Mouse (Mus musculus) liver, embryonic 15.5 days (tissue): ENCODE data around the gene Hist2h3c2. TPM values are rescaled to one million over a fixed set of nuclear protein-coding genes. Genes with fewer than 3 reads are reported as not detected.
A peak's percentile ranks its signal among the peaks of the same experiment; 100 is the strongest.
"Not testable (repeated sequence)": the region's sequence is repeated elsewhere in the genome, so short reads cannot be mapped to it uniquely, and the experiment has no call there.

Source experiments
- ATAC-seq: fragments of 200-750 bp; cut with Nextera tagmentation; 2 replicates; pipeline ENCODE4 v1.8.0; 2017; ENCODE audit warnings: moderate number of reproducible peaks, mild to moderate bottlenecking, moderate library complexity; ENCODE audit not compliant: insufficient read depth
- H3K27ac ChIP-seq: fragments of 300-500 bp; sonication (generic); replicated peaks from 2 replicates; pipeline ENCODE4 v1.5.1; 2015; ENCODE audit warnings: mild to moderate bottlenecking, inconsistent platforms
- H3K27me3 ChIP-seq: fragments of 300-500 bp; sonication (generic); 2 replicates; pipeline ENCODE4 v1.6.1; 2015; ENCODE audit warnings: mild to moderate bottlenecking, inconsistent platforms
- H3K36me3 ChIP-seq: fragments of 300-500 bp; sonication (generic); replicated peaks from 2 replicates; pipeline ENCODE4 v1.6.1; 2015; ENCODE audit warnings: moderate library complexity, mild to moderate bottlenecking, inconsistent platforms
- H3K4me1 ChIP-seq: fragments of 300-500 bp; sonication (generic); replicated peaks from 2 replicates; pipeline ENCODE4 v1.6.1; 2015; ENCODE audit warnings: inconsistent platforms
- H3K4me2 ChIP-seq: fragments of 300-500 bp; sonication (generic); 2 replicates; pipeline ENCODE4 v1.6.1; 2015; ENCODE audit warnings: moderate library complexity, mild to moderate bottlenecking, inconsistent platforms
- H3K4me3 ChIP-seq: fragments of 300-500 bp; sonication (generic); replicated peaks from 2 replicates; pipeline ENCODE4 v1.5.1; 2015; ENCODE audit warnings: mild to moderate bottlenecking, inconsistent platforms
- H3K9ac ChIP-seq: fragments of 300-500 bp; sonication (generic); 2 replicates; pipeline ENCODE4 v1.6.1; 2015; ENCODE audit warnings: moderate library complexity, mild to moderate bottlenecking, inconsistent platforms
- H3K9me3 ChIP-seq: fragments of 300-500 bp; sonication (generic); replicated peaks from 2 replicates; pipeline ENCODE4 v1.6.1; 2016; ENCODE audit warnings: inconsistent platforms
- WGBS: fragments of 180-500 bp; shearing (Covaris S2); methylation state at CpG from one replicate; pipeline ENCODE4 v1.1.7; 2015; ENCODE audit warnings: mixed read lengths; ENCODE audit not compliant: insufficient replicate concordance; 5-methylcytosine and 5-hydroxymethylcytosine counted together
- polyA plus RNA-seq: library from polyadenylated mRNA; unstranded; fragments of >200 nt; fragmentation: Nextera tagmentation; extraction: Ambion mirVana; gene quantifications from 2 replicates; pipeline ENCODE4 v1.2.1, GENCODE M21; 2015

Gene Hist2h3c2
- polyA plus RNA-seq, 1 experiment from 2014 or later: 13.6 TPM

GRCm38 (mm10) chr3:96230404-96230803 is 8.5 kb downstream of the Hist2h3c2 start:
- H3K4me2 ChIP-seq: no peak overlapping the region
- no peak overlapping the region for H3K4me3 ChIP-seq
- no peak for ATAC-seq
- WGBS: 24% methylated on average over 2 of the region's 2 CpGs
- H3K36me3 ChIP-seq: no peaks in the 10 kb centered on the region
- H3K27ac ChIP-seq: no peak overlapping the region
- no peaks in the 10 kb centered on the region for H3K27me3 ChIP-seq
- H3K9me3 ChIP-seq: no peaks in the 10 kb centered on the region
- H3K9ac ChIP-seq: no peak overlapping the region
- peaks cover 25% of the 10 kb centered on the region for H3K4me1 ChIP-seq

- Histone ChIP-seq H3K36me3 (no peaks in the 10 kb centered on the region), H3K4me1 (peaks cover 37% of the 10 kb centered on the region), H3K9me3 (no peaks in the 10 kb centered on the region), H3K4me2 (no peak overlapping the region), H3K27me3 (no peaks in the 10 kb centered on the region), H3K9ac (no peak overlapping the region), H3K4me3 (no peak overlapping the region), H3K27ac (no peak overlapping the region)
- ATAC-seq: no peak
- 64% methylated on average over 2 of the region's 2 CpGs for WGBS
These were observed 10.1 kb downstream of the Hist2h3c2 start for GRCm38 (mm10) chr3:96228828-96229227.

GRCm38 (mm10) chr3:96226695-96227648 is 12.0 kb downstream of the Hist2h3c2 start:
- WGBS: 59% methylated on average over 8 of the region's 8 CpGs
- no peak for ATAC-seq

GRCm38 (mm10) chr3:96225421-96225820 is 13.5 kb downstream of the Hist2h3c2 start:
- peak overlapping the region; percentile 88 for H3K4me2 ChIP-seq
- H3K9me3 ChIP-seq: no peaks in the 10 kb centered on the region
- H3K27me3 ChIP-seq: no peaks in the 10 kb centered on the region
- no peak for ATAC-seq
- H3K36me3 ChIP-seq: no peaks in the 10 kb centered on the region
- H3K4me3 ChIP-seq: peak overlapping the region; percentile 64
- H3K9ac ChIP-seq: peak overlapping the region; percentile 41
- WGBS: 53% methylated on average over 2 of the region's 2 CpGs
- peak overlapping the region; percentile 45 for H3K27ac ChIP-seq
- H3K4me1 ChIP-seq: peaks cover 50% of the 10 kb centered on the region

More at GRCm38 (mm10) chr3:96226695-96227648, 12.0 kb downstream of the Hist2h3c2 start:
- Histone ChIP-seq H3K36me3 (no peaks in the 10 kb centered on the region), H3K9me3 (no peaks in the 10 kb centered on the region), H3K27me3 (no peaks in the 10 kb centered on the region), H3K4me2 (no peak overlapping the region), H3K4me1 (peaks cover 54% of the 10 kb centered on the region), H3K4me3 (no peak overlapping the region), H3K27ac (no peak overlapping the region), H3K9ac (no peak overlapping the region)

- peak overlapping the region; percentile 84 for H3K9ac ChIP-seq
- H3K4me1 ChIP-seq: peaks cover 60% of the 10 kb centered on the region
- H3K27ac ChIP-seq: peak overlapping the region; percentile 100
- H3K27me3 ChIP-seq: no peaks in the 10 kb centered on the region
- no peaks in the 10 kb centered on the region for H3K9me3 ChIP-seq
- WGBS: 85% methylated on average over 4 of the region's 4 CpGs
- peak overlapping the region; percentile 64 for H3K4me3 ChIP-seq
- peak overlapping the region; percentile 88 for H3K4me2 ChIP-seq
- ATAC-seq: no peak
- H3K36me3 ChIP-seq: no peaks in the 10 kb centered on the region
These were observed 16.2 kb downstream of the Hist2h3c2 start for GRCm38 (mm10) chr3:96222774-96223173.

GRCm38 (mm10) chr3:96221640-96222038 is 17.3 kb downstream of the Hist2h3c2 start:
- Histone ChIP-seq H3K27ac (peak overlapping the region; percentile 100), H3K4me1 (peaks cover 59% of the 10 kb centered on the region), H3K36me3 (no peaks in the 10 kb centered on the region), H3K9me3 (no peaks in the 10 kb centered on the region), H3K9ac (peak overlapping the region; percentile 84), H3K4me3 (peak overlapping the region; percentile 64), H3K4me2 (peak overlapping the region; percentile 88), H3K27me3 (no peaks in the 10 kb centered on the region)
- no peak for ATAC-seq
- 15% methylated on average over 9 of the region's 9 CpGs for WGBS

GRCm38 (mm10) chr3:96220765-96221639 is 17.9 kb downstream of the Hist2h3c2 start, which contains the start of the genes Hist2h2ac and Hist2h2be:
Gene Hist2h2ac, minus strand, starts transcription at chr3:96220880.
Gene Hist2h2be, plus strand, starts transcription at chr3:96221119.
- Histone ChIP-seq H3K9ac (peak within 1 kb of the TSS; percentile 84), H3K4me2 (peak within 1 kb of the TSS; percentile 88), H3K36me3 (no peaks in the 10 kb centered on the region), H3K4me1 (peaks cover 53% of the 10 kb centered on the region), H3K4me3 (peak within 1 kb of the TSS; percentile 64), H3K27me3 (no peaks in the 10 kb centered on the region), H3K27ac (peak within 1 kb of the TSS; percentile 100), H3K9me3 (no peaks in the 10 kb centered on the region)
- WGBS: under 1% methylated on average over 43 of the region's 43 CpGs
- peak; percentile 90 for ATAC-seq

GRCm38 (mm10) chr3:96220131-96220764 is 18.7 kb downstream of the Hist2h3c2 start:
- not testable (repeated sequence) for H3K36me3 ChIP-seq, H3K27me3 ChIP-seq, H3K9me3 ChIP-seq
- peak overlapping the region; percentile 84 for H3K9ac ChIP-seq
- peak overlapping the region; percentile 64 for H3K4me3 ChIP-seq
- WGBS: under 1% methylated on average over 43 of the region's 47 CpGs
- H3K4me2 ChIP-seq: peak overlapping the region; percentile 88
- peaks cover 49% of the 10 kb centered on the region for H3K4me1 ChIP-seq
- ATAC-seq: peak; percentile 11; the same call in 1 of the 2 replicates
- H3K27ac ChIP-seq: peak overlapping the region; percentile 100

GRCm38 (mm10) chr3:96219661-96220130 is 19.2 kb downstream of the Hist2h3c2 start, which contains the start of the genes Bola1 and Hist2h2ab:
Gene Bola1, minus strand, starts transcription at chr3:96219709.
Gene Hist2h2ab, plus strand, starts transcription at chr3:96219865.
- under 1% methylated on average over 37 of the region's 37 CpGs for WGBS
- peaks cover 45% of the 10 kb centered on the region for H3K4me1 ChIP-seq
- H3K4me3 ChIP-seq: peak within 1 kb of the TSS; percentile 64

GRCm38 (mm10) chr3:96219191-96219641 is 19.7 kb downstream of the Hist2h3c2 start:
- peak overlapping the region; percentile 100 for H3K27ac ChIP-seq
- peaks cover 43% of the 10 kb centered on the region for H3K4me1 ChIP-seq
- H3K4me2 ChIP-seq: peak overlapping the region; percentile 88
- WGBS: under 1% methylated on average over 12 of the region's 12 CpGs
- H3K9ac ChIP-seq: peak overlapping the region; percentile 84
- ATAC-seq: no peak
- no peaks in the 10 kb centered on the region for H3K9me3 ChIP-seq
- H3K36me3 ChIP-seq: no peaks in the 10 kb centered on the region
- peak overlapping the region; percentile 64 for H3K4me3 ChIP-seq
- H3K27me3 ChIP-seq: no peaks in the 10 kb centered on the region; the same call in 1 of the 2 replicates

More at GRCm38 (mm10) chr3:96219661-96220130, 19.2 kb downstream of the Hist2h3c2 start, which contains the start of the genes Bola1 and Hist2h2ab:
- H3K27me3 ChIP-seq: no peaks in the 10 kb centered on the region; the same call in 1 of the 2 replicates
- peak within 1 kb of the TSS; percentile 84 for H3K9ac ChIP-seq
- H3K27ac ChIP-seq: peak within 1 kb of the TSS; percentile 100
- H3K4me2 ChIP-seq: peak within 1 kb of the TSS; percentile 88
- H3K36me3 ChIP-seq: no peaks in the 10 kb centered on the region
- ATAC-seq: peak; percentile 57
- H3K9me3 ChIP-seq: no peaks in the 10 kb centered on the region
